Mouse (Mus musculus): ENCODE measurements at regions not wholly inside any gene's neighbourhood (a gene's known extent, or its start where the extent isn't known, plus 50 kb on each side); places are given as distances from the start of the nearest gene placed in this dataset.
A peak's percentile ranks its signal among the peaks of the same experiment; 100 is the strongest.
"Not testable (repeated sequence)": the region's sequence is repeated elsewhere in the genome, so short reads cannot be mapped to it uniquely, and the experiment has no call there.

DNA sequence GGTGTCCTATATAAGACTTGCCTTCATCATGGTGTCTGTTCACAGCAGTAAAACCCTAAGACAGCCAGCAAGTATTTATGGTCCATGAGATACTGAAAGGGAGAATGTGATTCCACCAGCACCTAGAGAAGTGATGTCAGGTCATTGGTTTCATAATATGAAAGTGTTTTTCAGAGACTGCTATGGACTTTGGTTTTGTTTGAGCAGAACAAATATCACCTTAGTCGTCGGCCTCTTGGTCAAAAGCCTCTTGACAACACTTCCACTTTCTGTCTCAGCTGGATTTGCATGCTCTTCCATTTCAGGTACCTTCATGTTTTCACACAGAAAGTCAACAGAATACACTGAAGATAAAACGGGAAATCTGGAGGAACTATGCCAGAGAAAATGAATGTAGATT, 56.7 kb upstream of the Lrrc8b start:
- Histone ChIP-seq H3K27me3 (no peaks in the 10 kb centered on the region), H3K4me2 (replicated peaks) (no peak overlapping the region), H3K4me3 (no peak overlapping the region), H3K9me3 (no peaks in the 10 kb centered on the region), H3K4me1 (no peaks in the 10 kb centered on the region), H3K27ac (no peak overlapping the region), H3K9ac (no peak overlapping the region), H3K36me3 (no peaks in the 10 kb centered on the region)
- no peak for ATAC-seq (ENCODE audit: low FRiP score, low read depth)
- WGBS: 87% methylated on average over 3 of the region's 3 CpGs

DNA sequence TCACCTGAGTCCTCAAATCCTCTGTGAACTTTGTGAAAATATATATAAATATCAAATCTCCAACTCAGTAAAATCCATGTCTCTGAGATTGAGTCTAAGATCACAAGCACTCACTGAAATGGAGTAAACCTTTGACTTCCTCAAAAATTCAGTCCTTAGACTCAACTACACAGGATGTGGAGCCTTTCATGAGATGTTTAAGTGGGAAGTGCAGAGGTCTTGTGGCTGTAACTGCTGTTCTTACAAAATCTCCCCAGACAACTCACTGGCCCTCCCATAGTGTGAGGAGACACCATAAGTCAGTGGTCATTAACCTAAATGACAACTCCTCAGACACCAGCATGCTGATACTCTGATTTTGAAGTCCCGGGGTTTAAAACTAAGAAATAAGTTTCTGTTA, 59.2 kb upstream of the Lrrc8b start:
- not testable (repeated sequence) for H3K9ac ChIP-seq; H3K4me1 ChIP-seq; H3K36me3 ChIP-seq; H3K4me2 ChIP-seq (replicated peaks); H3K4me3 ChIP-seq; H3K27ac ChIP-seq; ATAC-seq (ENCODE audit: low FRiP score, low read depth); H3K9me3 ChIP-seq; H3K27me3 ChIP-seq
- WGBS: 86% methylated on average over 1 of the region's 1 CpGs

GRCm38 (mm10) chr5:105354041-105354440, 60.5 kb upstream of the Gbp6 start:
- 77% methylated on average over 1 of the region's 1 CpGs for WGBS
- no peaks in the 10 kb centered on the region for H3K27me3 ChIP-seq
- H3K4me1 ChIP-seq: no peaks in the 10 kb centered on the region

DNA sequence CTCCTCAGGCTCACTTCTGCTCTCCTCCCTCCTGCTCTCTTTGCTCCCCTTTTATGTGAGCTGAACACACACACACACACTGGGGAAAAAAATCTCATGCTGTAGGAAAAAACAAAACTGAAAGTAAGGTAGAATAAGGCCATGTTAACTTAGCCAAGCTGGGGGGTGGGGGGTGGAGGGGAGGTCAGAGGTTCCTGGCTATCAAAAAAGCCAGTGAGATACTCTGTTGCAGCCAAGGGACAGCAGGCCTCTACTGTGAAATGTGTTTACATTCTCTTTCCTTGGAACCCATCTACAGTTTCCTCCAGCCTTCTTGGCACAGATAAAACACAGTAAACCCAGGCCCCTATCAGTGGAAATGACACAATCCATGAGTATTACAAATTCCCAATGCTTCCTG, 53.0 kb upstream of the Gbp6 start:
- Histone ChIP-seq H3K36me3 (no peaks in the 10 kb centered on the region), H3K27me3 (no peaks in the 10 kb centered on the region), H3K4me3 (no peak overlapping the region), H3K4me1 (0 out of 2 replicates have a peak, but pooled peaks cover 2% of the 10 kb centered on the region), H3K4me2 (replicated peaks) (no peak overlapping the region), H3K27ac (no peak overlapping the region), H3K9me3 (no peaks in the 10 kb centered on the region), H3K9ac (no peak overlapping the region)
- 0 out of 2 replicates have a peak, but pooled peaks have one; percentile 36 for ATAC-seq (ENCODE audit: low FRiP score, low read depth)

More at GRCm38 (mm10) chr5:105354041-105354440, 60.5 kb upstream of the Gbp6 start:
- Histone ChIP-seq H3K4me3 (no peak overlapping the region), H3K4me2 (replicated peaks) (no peak overlapping the region), H3K9me3 (no peaks in the 10 kb centered on the region), H3K9ac (no peak overlapping the region), H3K27ac (no peak overlapping the region), H3K36me3 (no peaks in the 10 kb centered on the region)
- no peak for ATAC-seq (ENCODE audit: low FRiP score, low read depth)

GRCm38 (mm10) chr5:105345953-105346352, 52.5 kb upstream of the Gbp6 start:
- H3K4me2 ChIP-seq (replicated peaks); H3K9me3 ChIP-seq; H3K27ac ChIP-seq; H3K36me3 ChIP-seq; H3K4me3 ChIP-seq; H3K4me1 ChIP-seq; ATAC-seq (ENCODE audit: low FRiP score, low read depth); H3K9ac ChIP-seq; H3K27me3 ChIP-seq: not testable (repeated sequence)
- WGBS: 59% methylated on average over 1 of the region's 1 CpGs

GRCm38 (mm10) chr5:105344808-105345732, 51.6 kb upstream of the Gbp6 start:
- Histone ChIP-seq H3K9me3 (no peaks in the 10 kb centered on the region), H3K4me1 (0 out of 2 replicates have a peak, but pooled peaks cover 2% of the 10 kb centered on the region), H3K9ac (no peak overlapping the region), H3K27ac (no peak overlapping the region), H3K4me2 (replicated peaks) (no peak overlapping the region), H3K4me3 (no peak overlapping the region), H3K27me3 (no peaks in the 10 kb centered on the region), H3K36me3 (no peaks in the 10 kb centered on the region)
- ATAC-seq (ENCODE audit: low FRiP score, low read depth): no peak
- WGBS: 54% methylated on average over 6 of the region's 6 CpGs

DNA sequence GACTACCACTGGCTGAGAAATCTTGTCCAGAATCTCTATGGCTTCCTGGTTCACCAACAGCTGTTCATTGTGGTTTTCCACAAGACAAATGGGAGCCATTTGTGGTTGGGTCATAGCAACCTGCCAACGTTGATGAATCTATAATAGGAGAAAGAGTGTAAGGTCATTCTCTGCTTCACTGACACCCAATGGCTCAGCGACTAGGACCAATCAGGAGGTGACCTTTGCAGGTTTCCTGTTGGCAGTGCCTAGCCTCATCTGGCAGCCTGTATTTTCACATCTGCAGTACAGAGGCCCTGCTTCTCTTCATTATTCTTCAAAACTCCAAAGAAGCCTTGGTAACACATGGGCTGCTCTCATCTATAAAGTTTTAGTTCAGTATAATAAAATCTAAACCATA, 50.3 kb upstream of the Gbp6 start:
- not testable (repeated sequence) for H3K27ac ChIP-seq; H3K4me1 ChIP-seq; ATAC-seq (ENCODE audit: low FRiP score, low read depth); H3K9ac ChIP-seq; H3K4me2 ChIP-seq (replicated peaks); H3K36me3 ChIP-seq; H3K9me3 ChIP-seq; H3K4me3 ChIP-seq; H3K27me3 ChIP-seq
- WGBS: 60% methylated on average over 2 of the region's 2 CpGs

Measured in limb, embryonic 13.5 days (tissue).